Mouse (Mus musculus) heart, adult 8-10 months (tissue): ENCODE results near the gene 1700069L16Rik. TPM values are rescaled to one million over a fixed set of nuclear protein-coding genes. Genes with fewer than 3 reads are reported as not detected.

Experiments used
- DNase-seq: peaks from one replicate; pipeline ENCODE4 v3.0.0; 2022; ENCODE audit warnings: low spot score
- total RNA-seq, 4 experiments: library from RNA; stranded (reverse); gene quantifications; 2 replicates each; pipeline ENCODE4 v1.2.4; 2022

The 1700069L16Rik gene
- total RNA-seq, result not detected

DNA sequence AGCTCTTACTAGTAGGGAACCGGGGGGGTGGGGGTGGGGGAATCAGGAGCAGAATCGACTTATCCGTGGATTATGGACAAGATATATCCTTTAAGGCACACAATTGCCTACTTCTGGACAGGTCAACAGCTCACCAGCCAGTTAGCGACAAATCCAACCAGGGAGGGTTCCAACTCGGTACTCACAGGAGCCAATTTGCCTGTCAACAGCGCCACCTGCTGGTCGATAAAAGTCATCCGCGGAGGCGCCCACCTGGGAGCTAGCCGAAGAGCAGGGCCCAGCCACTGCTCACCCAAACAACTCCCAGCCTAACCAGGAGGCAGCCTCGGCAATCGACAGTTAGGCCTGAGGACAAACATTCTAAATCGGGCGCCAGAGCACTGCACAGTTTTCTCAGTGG lies at the start of gene 1700069L16Rik:
1700069L16Rik (minus strand) TSS at position 327 of the 400 bp plus-strand sequence.
- peak; percentile 82 for DNase-seq

GRCm38 (mm10) chr5:113773664-113774063 lies 49.1 kb upstream of the 1700069L16Rik start:
- DNase-seq, result peak; percentile 87

DNA sequence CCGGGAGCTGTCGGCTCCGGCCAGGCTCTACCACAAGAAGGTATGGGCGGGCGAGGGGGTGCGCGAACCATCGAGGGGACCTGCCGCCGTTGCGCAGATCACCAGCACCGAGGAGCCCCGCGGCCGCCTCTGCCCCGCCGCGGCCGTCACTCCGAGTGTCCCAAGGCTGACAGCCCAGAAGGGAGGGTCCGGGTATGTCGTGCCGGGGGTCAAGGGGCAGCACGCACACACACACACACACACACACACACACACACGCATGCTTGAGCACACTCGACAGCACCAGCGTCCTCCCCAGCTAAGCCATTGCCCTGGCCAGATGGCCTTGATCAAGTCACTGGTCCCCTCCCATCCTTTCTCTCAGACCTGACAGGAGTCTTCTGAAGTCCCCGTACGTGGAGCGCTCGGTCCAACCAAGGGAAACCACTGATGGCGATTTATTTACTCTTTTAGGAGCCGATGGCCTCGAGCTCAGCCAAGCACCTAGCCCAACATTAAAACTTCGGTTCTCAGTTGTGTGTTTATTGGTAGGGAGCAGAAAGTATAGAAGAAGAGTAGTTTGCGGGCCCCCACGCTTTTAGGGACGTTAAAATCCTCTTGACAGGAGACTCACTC lies 48.4 kb upstream of the 1700069L16Rik start:
- no peak for DNase-seq

DNA sequence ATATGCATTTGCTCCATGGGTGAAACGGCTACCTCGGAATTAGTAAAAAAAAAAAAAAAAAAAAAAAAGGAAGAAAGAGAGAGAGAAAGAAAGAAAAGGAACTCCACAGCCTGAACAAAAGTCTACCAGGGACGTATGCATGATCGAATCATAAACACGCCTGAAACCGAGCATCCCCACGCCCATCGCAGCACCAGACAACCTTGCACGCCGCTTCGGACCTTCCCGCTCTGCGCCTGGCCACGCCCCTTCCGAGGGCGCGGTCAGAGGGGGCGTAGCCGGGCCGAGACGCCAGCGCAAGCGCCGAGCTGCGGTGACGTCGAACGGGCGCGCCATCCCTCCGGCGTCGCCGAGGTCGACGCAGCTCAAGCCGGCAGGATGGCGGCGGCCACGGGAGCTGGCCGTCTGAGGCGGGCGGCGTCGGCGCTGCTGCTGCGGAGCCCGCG lies 47.9 kb upstream of the 1700069L16Rik start, which contains the start of the genes Sart3 and Iscu:
Sart3 (minus strand) TSS at position 61 of the 446 bp plus-strand sequence.
Iscu (plus strand) TSS at position 299 of the 446 bp plus-strand sequence.
- DNase-seq, result peak; percentile 91

GRCm38 (mm10) chr5:113771213-113772162 lies 46.9 kb upstream of the 1700069L16Rik start:
- DNase-seq, result peak; percentile 85

GRCm38 (mm10) chr5:113768806-113769205 lies 44.2 kb upstream of the 1700069L16Rik start:
- DNase-seq, result no peak

GRCm38 (mm10) chr5:113765641-113766526 lies 41.3 kb upstream of the 1700069L16Rik start:
- DNase-seq, result no peak

GRCm38 (mm10) chr5:113764426-113764825 lies 39.9 kb upstream of the 1700069L16Rik start:
- no peak for DNase-seq

GRCm38 (mm10) chr5:113761585-113761984 lies 37.0 kb upstream of the 1700069L16Rik start:
- no peak for DNase-seq

DNA sequence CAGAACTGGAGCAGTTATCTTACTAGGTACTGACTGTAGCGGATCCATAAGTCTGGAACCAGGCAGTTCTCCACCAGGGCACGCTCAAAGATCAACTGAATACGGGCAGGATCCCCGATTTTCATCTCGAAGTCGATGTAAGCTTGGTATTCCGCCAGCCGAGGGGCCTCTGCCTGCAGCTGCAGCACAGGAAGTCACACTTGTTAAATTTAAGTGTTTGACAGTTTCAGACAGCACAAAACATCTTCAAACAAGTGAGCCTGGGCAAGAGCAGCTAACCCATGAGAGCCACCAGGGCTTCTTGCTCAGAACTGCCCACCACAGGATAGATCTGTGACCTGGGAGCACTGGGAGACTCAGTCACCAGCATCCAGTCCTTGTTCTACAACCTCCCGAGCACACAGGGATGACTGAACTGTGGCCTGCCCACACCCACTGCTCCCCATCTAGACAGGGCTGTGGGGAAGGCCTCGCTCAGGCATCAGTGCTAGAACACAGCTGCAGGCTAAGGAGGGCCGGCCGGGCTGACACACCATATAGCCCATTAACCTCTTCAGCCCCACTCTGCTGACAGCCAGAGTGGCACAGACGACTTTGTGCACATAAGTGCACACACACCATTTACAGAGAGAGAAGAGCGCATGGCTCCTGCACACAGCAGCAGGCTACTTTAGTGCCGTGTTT lies 30.9 kb upstream of the 1700069L16Rik start:
- DNase-seq, result no peak

- DNase-seq, result no peak
Observed at GRCm38 (mm10) chr5:113751521-113752157, 27.1 kb upstream of the 1700069L16Rik start.

DNA sequence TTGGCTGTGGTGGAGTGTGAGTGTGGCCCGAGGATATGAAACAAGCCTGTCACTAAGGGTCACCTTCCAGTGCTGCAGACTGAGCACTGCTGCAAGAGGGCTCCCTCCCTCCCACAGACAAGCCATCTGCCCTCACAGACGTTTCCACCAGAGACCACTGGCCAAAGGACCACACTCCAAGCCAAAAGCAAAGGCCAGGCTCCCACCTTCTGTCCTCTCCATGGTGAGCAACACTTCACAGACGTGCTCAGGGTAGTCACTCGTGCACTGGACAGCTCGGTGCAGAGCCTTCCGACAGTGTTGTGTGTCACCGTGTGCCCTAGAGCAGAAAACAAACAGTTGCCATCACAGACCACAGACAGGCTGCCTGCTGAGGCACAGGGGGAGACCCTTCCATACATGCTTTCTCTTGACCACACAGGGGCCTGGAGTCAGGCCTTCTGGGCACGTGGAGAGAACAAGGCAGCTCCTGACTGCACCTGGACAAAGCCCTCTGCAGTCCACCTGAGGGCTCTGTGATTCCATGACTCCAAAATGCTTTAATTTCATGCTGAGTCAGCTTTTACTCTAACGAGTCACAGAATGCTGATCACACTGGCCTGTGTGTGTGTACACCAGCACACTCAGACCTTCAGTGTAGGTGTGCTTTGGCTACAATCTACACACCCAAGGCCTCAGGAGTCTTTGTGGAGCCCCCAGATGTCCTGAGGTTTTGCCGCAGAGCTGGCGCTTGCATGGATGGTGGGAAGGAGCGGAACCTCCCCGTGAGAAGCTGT lies 24.2 kb upstream of the 1700069L16Rik start:
- no peak for DNase-seq

DNA sequence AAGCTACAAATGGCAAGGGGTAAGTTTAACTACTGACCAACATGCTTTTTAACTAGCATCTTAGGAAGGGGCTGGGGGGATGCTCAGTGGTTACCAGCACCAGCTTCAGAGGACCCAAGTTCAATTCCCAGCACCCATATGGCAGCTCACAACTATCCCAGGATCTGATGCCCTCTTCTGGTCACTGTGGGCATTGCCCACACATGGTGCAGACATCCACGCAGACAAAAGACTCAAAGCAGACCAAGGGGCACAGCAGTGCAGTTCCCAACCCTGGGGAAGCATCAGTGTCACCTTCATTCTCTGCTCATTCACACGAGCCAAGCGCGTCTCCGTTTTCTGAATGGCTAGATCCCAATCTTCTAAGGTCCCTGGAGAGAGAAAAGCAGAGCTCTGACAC lies 23.1 kb upstream of the 1700069L16Rik start:
- DNase-seq, result no peak

GRCm38 (mm10) chr5:113737607-113738237 lies 13.2 kb upstream of the 1700069L16Rik start:
- no peak for DNase-seq

DNA sequence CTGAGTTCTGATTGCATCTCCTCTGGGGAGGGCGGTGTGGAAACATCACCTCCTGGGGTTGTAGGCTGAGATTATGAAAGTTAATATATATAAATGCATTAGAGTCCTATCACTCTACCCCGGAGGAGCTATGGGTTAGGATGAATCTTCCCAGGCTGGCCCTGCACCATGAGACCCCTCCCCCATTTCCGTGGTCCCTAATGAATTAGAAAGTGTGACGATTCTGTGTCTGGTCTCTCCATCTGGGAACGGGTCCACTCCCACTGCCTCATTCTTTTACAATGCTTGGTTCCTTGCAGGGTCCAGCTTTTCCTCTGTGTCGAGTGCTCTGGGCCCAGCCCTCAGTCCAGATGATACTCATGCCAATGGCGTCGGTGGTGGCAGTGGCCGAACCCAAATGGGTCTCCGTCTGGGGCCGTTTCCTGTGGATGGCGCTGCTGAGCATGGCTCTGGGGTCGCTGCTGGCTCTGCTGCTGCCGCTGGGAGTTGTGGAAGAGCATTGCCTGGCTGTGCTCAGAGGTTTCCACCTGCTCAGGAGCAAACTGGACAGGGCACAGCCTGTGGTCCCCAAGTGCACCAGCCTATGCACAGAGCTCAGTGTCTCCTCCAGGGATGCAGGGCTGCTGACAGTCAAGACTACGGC lies 12.1 kb upstream of the 1700069L16Rik start:
- DNase-seq, result no peak

DNA sequence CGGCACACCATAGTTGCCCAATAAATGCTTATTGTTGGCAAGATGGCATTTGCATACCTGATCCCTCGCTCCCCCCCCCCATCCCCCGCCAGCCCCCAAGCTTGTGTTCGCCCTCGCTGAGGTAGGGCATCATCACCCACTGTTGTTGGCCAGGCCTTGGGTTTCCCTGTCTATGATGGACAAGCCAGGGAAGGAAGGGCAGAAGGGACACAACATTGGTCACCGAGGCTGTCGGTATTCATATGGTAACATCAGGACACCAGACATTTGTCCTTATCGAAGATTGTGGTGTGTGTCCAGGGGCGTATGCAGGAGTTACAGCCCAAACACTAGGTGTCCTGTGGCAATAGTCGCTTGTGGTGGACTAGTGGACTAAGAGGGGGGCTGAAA lies 11.5 kb upstream of the 1700069L16Rik start:
- no peak for DNase-seq

GRCm38 (mm10) chr5:113735345-113736112 lies 11.0 kb upstream of the 1700069L16Rik start, which contains the start of gene Ficd:
TSS of gene Ficd (plus strand) at chr5:113735803.
- DNase-seq, result peak; percentile 89

- no peak for DNase-seq
Observed at GRCm38 (mm10) chr5:113735023-113735344, 10.4 kb upstream of the 1700069L16Rik start.
